Mouse (Mus musculus) lung, postnatal 0 days (tissue): Measurements from ENCODE around the gene Lsp1.

ENCODE experiments used
- CTCF ChIP-seq: IDR thresholded peaks from 2 replicates; pipeline ENCODE4 v1.5.1; 2016; ENCODE audit warnings: antibody characterized with exemption, mild to moderate bottlenecking
- EP300 ChIP-seq: IDR thresholded peaks from 2 replicates; pipeline ENCODE4 v1.6.1; 2016; ENCODE audit warnings: antibody characterized with exemption, mild to moderate bottlenecking, control low read depth

- TF ChIP-seq CTCF (no peak), EP300 (no peak)
Measured at GRCm38 (mm10) chr7:142462190-142462589, 1.6 kb downstream of the Lsp1 start.
